Mouse (Mus musculus) spleen, postnatal 10 days (tissue): ENCODE measurements around the gene Pced1b.
A peak's percentile ranks its signal among the peaks of the same experiment; 100 is the strongest.
"Not testable (repeated sequence)": the region's sequence is repeated elsewhere in the genome, so short reads cannot be mapped to it uniquely, and the experiment has no call there.

Source experiments
- DNase-seq, 2 experiments: peaks; one replicate each; pipeline ENCODE4 v3.0.0; 2021 to 2022; ENCODE audit warnings: low spot score in 2 of 2

The Pced1b gene

GRCm38 (mm10) chr15:97246911-97247790, at the start of gene Pced1b, which contains the start of gene Amigo2:
Pced1b (plus strand) TSS chr15:97247107.
Amigo2 (minus strand) TSS chr15:97247287.
- DNase-seq: peak; percentile 68 to 72

DNA sequence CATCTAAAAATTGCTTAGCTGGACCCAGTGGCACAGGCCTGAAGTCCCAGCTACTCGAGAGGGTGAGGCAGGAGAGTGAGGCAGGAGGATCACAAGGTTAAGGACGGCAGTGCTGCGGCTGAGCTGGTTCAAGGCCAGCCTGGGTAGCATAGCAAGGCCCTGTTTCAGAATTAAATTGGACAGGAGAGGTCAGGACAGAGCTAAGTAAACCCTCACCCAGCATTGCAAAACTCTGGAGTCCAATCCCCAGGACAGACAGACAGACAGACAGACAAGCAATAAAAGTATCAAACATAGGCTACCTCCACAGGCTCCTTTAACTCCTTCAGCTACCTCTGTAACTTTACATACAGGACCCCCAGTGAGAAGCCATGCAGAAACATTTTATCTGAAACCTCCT, 42.0 kb upstream of the Pced1b start:
- DNase-seq: no peak

GRCm38 (mm10) chr15:97205776-97206175, 41.1 kb upstream of the Pced1b start:
- no peak for DNase-seq

- DNase-seq: no peak
Observed at GRCm38 (mm10) chr15:97206506-97206905, 40.4 kb upstream of the Pced1b start.

GRCm38 (mm10) chr15:97209754-97210153, 37.2 kb upstream of the Pced1b start:
- not testable (repeated sequence) for DNase-seq

- no peak for DNase-seq
Observed at GRCm38 (mm10) chr15:97212501-97213477, 34.1 kb upstream of the Pced1b start.

DNA sequence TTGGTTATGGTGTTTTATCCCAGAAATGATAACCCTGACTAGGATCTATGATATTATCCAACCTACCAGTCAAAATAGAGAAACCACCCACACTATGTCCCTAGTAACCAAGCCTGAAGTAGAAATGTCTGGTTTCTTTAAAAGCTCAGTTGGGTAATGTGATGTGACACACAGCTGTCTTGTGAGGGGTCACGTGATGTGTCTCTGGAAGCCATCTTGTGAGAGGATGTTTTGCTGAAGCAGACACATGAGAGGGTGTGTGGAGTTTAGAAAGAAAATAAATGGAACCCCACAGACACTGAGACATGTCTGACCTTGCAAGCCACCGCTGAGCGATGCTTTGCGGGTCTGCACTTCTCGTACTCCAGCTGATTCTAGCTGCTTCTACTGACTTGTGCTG, 30.1 kb upstream of the Pced1b start:
- DNase-seq: no peak

- no peak for DNase-seq
Observed at GRCm38 (mm10) chr15:97223431-97223830, 23.5 kb upstream of the Pced1b start.

- DNase-seq: no peak
Observed at GRCm38 (mm10) chr15:97224003-97224402, 22.9 kb upstream of the Pced1b start.

DNA sequence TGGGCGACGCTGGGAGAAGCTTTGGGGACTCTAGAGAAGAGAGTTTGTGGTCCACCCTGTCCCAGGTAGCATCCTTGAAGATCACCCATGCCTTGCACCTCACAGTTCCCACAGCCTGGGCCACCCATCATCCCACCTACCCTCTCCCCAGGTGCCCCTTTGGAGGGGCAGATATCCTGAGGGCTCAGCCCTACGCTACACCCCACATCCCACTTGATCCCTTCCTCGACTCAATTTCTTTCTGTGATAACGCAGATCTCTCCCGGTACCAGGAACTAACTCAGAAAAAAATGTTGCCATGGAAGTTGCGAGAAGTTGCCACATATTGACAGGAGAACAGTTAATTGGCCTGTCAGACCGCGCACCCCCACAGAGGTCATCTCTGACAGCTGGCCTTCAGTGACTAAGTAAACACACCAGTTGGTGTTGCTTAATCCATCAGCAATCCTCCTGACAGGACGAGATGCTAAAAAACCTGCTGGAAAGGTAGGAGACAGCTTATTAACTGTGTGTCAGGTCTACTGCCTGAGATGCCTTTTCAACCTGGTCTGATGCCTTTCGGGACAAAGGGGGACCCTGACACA, 17.3 kb upstream of the Pced1b start:
- DNase-seq: no peak

DNA sequence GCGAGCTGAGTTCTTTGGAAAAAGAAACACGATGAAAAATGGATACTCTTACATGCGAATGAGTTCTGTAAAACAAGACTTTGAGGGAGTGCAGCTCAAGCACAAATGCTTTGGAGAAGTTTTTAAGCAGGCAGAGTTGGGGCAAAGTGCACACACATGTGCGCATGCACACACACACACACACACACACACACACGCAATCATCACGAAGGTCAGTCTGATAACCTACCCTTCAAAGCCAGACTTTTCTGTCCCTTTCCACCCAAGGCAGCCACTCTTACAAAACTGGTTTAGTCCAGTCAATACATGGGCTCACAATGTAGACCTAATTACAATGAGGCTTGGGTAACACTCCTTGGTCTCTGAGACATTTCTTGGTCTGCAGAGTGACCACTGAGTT, 12.8 kb upstream of the Pced1b start:
- no peak for DNase-seq

- peak; percentile 50 to 80 for DNase-seq
Observed at GRCm38 (mm10) chr15:97235183-97235582, 11.7 kb upstream of the Pced1b start.

- DNase-seq: peak; percentile 46 to 76
Observed at GRCm38 (mm10) chr15:97236943-97237342, 10.0 kb upstream of the Pced1b start.

- peak in 1 of 2 experiments; percentile 52 for DNase-seq
Observed at GRCm38 (mm10) chr15:97245392-97245791, 1.5 kb upstream of the Pced1b start.

GRCm38 (mm10) chr15:97246256-97246655, 651 bp upstream of the Pced1b start:
- DNase-seq: peak in 1 of 2 experiments; percentile 42

DNA sequence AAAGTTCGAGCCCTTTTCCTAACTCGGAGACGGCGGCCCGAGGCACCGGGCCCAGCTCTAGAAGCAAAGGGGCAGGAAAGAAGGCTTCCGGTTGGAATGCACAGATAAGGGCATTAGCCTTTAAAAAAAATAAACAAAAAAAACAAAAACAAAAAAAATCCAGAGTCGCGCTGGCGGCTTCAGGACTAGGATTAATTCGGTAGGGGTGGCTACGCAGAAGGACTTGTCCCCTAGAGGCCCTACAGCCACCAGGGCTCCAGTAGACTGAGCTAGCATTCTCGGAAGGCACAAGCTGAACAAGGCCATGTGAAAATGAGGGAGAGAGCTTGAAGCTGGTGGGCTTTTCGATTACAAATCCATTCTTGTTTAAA, 869 bp downstream of the Pced1b start:
- peak in 1 of 2 experiments; percentile 52 for DNase-seq

DNA sequence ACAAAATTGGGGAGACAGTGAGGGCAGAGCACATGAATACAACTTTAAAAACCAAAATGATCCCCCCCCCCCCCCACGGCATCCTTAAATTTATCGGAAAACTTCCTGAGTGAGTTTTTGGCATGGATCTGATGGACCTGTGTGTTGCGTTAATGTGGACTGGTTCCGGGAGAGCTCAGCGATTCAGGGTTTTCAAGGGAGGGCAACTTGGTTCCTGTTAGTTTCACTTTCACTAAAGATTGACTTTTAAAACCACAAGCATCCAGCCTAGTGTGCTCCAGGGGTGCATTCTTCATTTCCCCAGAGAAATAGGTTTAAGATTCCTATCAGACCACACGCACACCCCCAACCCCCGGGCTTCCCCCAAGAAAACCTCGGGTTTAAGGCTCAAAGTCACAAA, 1.4 kb downstream of the Pced1b start:
- DNase-seq: no peak

DNA sequence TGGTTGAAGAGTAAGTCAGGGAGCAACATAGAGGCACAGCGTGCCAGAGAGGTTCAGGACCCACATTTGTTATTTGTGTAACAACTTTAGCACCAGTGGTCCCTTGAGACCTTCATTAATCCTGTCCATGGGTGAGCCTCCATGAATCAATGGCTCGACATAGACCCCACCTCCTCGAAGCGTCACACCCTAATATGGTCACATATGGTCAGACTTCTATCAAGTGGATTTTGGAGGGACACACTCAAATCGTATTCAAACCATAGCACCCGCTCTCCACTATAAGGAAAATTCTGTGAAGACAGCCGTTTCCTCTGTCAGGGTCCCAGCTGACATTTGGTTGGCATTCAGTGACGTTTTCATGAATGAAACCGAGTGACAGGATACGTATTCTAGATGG, 2.4 kb downstream of the Pced1b start:
- no peak for DNase-seq

GRCm38 (mm10) chr15:97252493-97253034, 5.7 kb downstream of the Pced1b start:
- no peak for DNase-seq

GRCm38 (mm10) chr15:97254375-97254774, 7.5 kb downstream of the Pced1b start:
- DNase-seq: no peak

DNA sequence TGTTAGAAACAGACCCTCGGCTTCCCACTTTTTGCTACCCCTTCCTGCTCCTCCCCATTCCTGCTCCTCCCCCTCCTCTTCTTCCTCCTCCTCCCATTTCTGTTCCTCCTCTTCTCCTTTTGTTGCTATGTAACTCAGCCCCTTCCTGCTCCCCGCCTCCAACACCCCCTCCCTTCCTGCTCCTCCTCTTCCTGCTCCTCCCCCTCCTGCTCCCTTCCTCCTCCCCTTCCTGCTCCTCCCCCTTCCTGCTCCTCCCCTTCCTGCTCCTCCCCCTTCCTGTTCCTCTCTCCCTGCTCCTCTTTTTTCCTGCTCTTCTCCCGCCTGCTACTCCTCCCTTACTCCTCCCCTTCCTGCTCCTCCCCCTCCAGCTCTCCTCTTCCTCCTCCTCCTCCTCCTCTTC, 8.9 kb downstream of the Pced1b start:
- no peak for DNase-seq

DNA sequence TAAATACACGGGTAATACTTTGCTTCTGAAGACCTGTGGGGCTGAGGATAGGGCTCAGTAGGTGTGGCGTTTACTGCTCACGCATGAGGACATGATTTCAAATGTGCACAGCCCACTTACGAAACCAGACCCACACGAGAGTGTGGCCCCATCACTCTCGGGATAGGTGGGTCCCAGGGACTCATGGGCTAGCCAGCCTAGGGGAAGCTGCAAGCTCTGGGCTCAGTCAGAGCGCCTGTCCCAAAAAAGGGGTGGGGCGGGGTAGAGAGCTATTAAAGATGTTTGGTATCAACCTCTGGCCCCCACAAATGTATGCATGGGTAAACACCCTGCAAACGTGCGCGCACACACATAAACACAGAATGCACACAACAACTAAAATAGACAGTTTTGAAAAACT, 9.5 kb downstream of the Pced1b start:
- DNase-seq: no peak
